In the genomic region with DNA sequence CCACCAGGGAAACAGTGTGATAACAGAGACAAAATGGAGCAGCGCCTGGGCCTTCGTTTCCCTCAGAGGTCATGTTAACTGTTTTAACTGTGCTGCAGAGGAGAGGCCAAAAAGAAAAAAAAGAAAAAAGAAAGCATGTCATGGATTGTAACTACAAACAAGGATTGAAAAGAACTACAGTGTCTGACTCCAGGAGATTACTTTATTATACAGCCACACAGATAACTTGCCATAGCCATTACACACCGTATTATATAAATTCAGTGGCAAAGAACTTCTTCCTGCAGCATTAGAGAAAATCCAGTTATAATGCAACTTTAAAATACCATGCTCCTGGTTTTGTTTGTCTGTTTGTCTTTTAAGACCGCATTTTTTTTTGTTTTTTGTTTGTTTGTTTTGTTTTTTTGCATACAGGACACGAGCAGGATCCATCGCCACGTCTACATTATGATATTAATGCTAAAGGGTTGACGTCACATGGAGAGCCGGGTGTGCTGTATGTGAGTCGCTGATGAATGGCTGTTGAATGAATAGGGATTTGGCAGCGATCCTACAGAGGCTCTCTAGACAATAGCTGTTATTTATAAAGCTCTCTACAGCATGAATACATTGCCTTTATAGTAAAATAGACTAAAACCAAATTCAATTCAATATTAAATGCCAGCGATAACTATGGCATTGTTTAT, we compare ENCODE assay signal across 14 mouse cellular contexts.
DNase-seq lines count a peak whose midpoint lies in the region; ATAC-seq and TF ChIP-seq lines count a peak whose summit lies in the region.
"Had no signal": no experiment of that assay in that cellular context is flagged by ENCODE, and none has a peak within 500 bp of the region (broad histone marks: within the 10 kb centered on the region; RNA-seq: fewer than 3 reads in every experiment).

No protein-coding gene starts in this region.

- H3K27me3 ChIP-seq in forebrain, embryonic 13.5 days = no peaks in the 10 kb centered on the region
- H3K27me3 ChIP-seq in midbrain, embryonic 13.5 days = no peaks in the 10 kb centered on the region
- H3K27me3 ChIP-seq: embryonic facial prominence, embryonic 12.5 days had no signal

- no peaks in the 10 kb centered on the region for H3K36me3 ChIP-seq in forebrain, embryonic 13.5 days (ENCODE audit: poor library complexity, severe bottlenecking)
- no peaks in the 10 kb centered on the region for H3K36me3 ChIP-seq in midbrain, embryonic 13.5 days
- H3K36me3 ChIP-seq: embryonic facial prominence, embryonic 12.5 days had no signal

- WGBS in forebrain, embryonic 13.5 days = 15% methylated on average over 12 of the region's 12 CpGs
- 34% methylated on average over 12 of the region's 12 CpGs for WGBS in midbrain, embryonic 13.5 days

- H3K4me2 ChIP-seq in forebrain, embryonic 13.5 days = peak overlapping the region; percentile 35
- peak overlapping the region; percentile 34 for H3K4me2 ChIP-seq in midbrain, embryonic 13.5 days (replicated peaks)
- H3K4me2 ChIP-seq: embryonic facial prominence, embryonic 12.5 days had no signal

- H3K4me3 ChIP-seq in forebrain, embryonic 13.5 days = no peak overlapping the region
- H3K4me3 ChIP-seq in midbrain, embryonic 13.5 days (replicated peaks) = no peak overlapping the region
- H3K4me3 ChIP-seq: embryonic facial prominence, embryonic 12.5 days; myocyte had no signal

- peaks cover 14% of the 10 kb centered on the region for H3K4me1 ChIP-seq in forebrain, embryonic 13.5 days
- H3K4me1 ChIP-seq in midbrain, embryonic 13.5 days (replicated peaks) = peaks cover 14% of the 10 kb centered on the region
- H3K4me1 ChIP-seq: embryonic facial prominence, embryonic 12.5 days had no signal

- TF ChIP-seq POLR2A in brain, embryonic 14.5 days (IDR thresholded peaks at IDR 0.05; ENCODE audit: borderline replicate concordance, extremely low read depth, insufficient read depth, insufficient read length, poor library complexity, severe bottlenecking) = no peak

- no peaks in the 10 kb centered on the region for H3K9me3 ChIP-seq in forebrain, embryonic 13.5 days (replicated peaks)
- no peaks in the 10 kb centered on the region for H3K9me3 ChIP-seq in midbrain, embryonic 13.5 days
- H3K9me3 ChIP-seq: embryonic facial prominence, embryonic 12.5 days had no signal

- ATAC-seq in forebrain, embryonic 13.5 days = peak; percentile 94
- peak; percentile 91 for ATAC-seq in midbrain, embryonic 13.5 days

- no peak for TF ChIP-seq CTCF in brain, embryonic 14.5 days (IDR thresholded peaks at IDR 0.05; ENCODE audit: borderline replicate concordance, extremely low read depth, insufficient read depth, insufficient read length)

- no peak overlapping the region; the same call in 1 of the 2 replicates for H3K27ac ChIP-seq in forebrain, embryonic 13.5 days
- no peak overlapping the region for H3K27ac ChIP-seq in midbrain, embryonic 13.5 days
- H3K27ac ChIP-seq: embryonic facial prominence, embryonic 12.5 days; liver, embryonic 14.5 days had no signal

- H3K9ac ChIP-seq in forebrain, embryonic 13.5 days = no peak overlapping the region
- no peak overlapping the region for H3K9ac ChIP-seq in midbrain, embryonic 13.5 days (replicated peaks)
- H3K9ac ChIP-seq: embryonic facial prominence, embryonic 12.5 days; liver, embryonic 14.5 days had no signal

- DNase-seq in layer of hippocampus, adult 9-11 months = peak; percentile 30
- no peak for DNase-seq in layer of hippocampus, postnatal 14 days (ENCODE audit: low spot score in 2 of 2)
- peak; percentile 89 for DNase-seq in brain, embryonic 14.5 days (ENCODE audit: low read depth)
- no peak for DNase-seq in gastrocnemius, postnatal 4 days (ENCODE audit: low spot score in 2 of 2)
- DNase-seq in right cerebral cortex, postnatal 4 days = no peak
- DNase-seq: cerebellum, adult 11 months; layer of hippocampus, postnatal 36 days; spleen, adult 18-20 months; thymus, postnatal 14 days had no signal

Comparison
In these comparisons a context has a peak if more than half of its experiments do, and no peak if none do; other contexts are left out.
1. DNase-seq: peak in layer of hippocampus, adult 9-11 months (single experiment) and brain, embryonic 14.5 days (single experiment); none in layer of hippocampus, postnatal 14 days (0 of 2), gastrocnemius, postnatal 4 days (0 of 2) and right cerebral cortex, postnatal 4 days (single experiment).